Mouse (Mus musculus) G1E (cell line): ENCODE results near the gene Arhgef10l. TPM values are rescaled to one million over a fixed set of nuclear protein-coding genes. Genes with fewer than 3 reads are reported as not detected.

Experiments
- ATAC-seq: 2 replicates; pipeline ENCODE4 v1.8.0; 2016; ENCODE audit warnings: mild to moderate bottlenecking; ENCODE audit not compliant: insufficient number of reproducible peaks, poor library complexity, low FRiP score, severe bottlenecking; ENCODE audit errors: extremely low read depth
- DNase-seq: peaks from one replicate; pipeline ENCODE4 v3.0.0; 2012; ENCODE audit warnings: low spot score
- H3K27me3 ChIP-seq: 2 replicates; pipeline ENCODE4 v1.6.1; 2012; ENCODE audit warnings: mild to moderate bottlenecking, low read length, inconsistent platforms; ENCODE audit not compliant: insufficient read depth
- H3K36me3 ChIP-seq: replicated peaks from 2 replicates; pipeline ENCODE3; 2012; ENCODE audit warnings: mild to moderate bottlenecking, inconsistent platforms
- H3K4me1 ChIP-seq: 2 replicates; pipeline ENCODE4 v1.6.1; 2012; ENCODE audit warnings: low read depth, low read length, inconsistent platforms, mixed read lengths; ENCODE audit not compliant: insufficient read depth
- H3K4me3 ChIP-seq: 2 replicates; pipeline ENCODE4 v1.5.1; 2012; ENCODE audit warnings: low read depth, mild to moderate bottlenecking, inconsistent platforms, low read length, moderate library complexity, mixed read lengths
- H3K9me3 ChIP-seq: replicated peaks from 2 replicates; pipeline ENCODE4 v1.6.1; 2012; ENCODE audit warnings: inconsistent platforms
- CTCF ChIP-seq: IDR thresholded peaks from 2 replicates; pipeline ENCODE4 v1.5.1; 2012; ENCODE audit warnings: low read depth, low read length, inconsistent platforms, mixed read lengths
- GATA1 ChIP-seq: IDR thresholded peaks from 2 replicates; pipeline ENCODE4 v1.6.1; 2012; ENCODE audit warnings: borderline replicate concordance, low read length, inconsistent platforms, mixed read lengths
- GATA2 ChIP-seq: IDR thresholded peaks from 2 replicates; pipeline ENCODE4 v1.6.1; 2012; ENCODE audit warnings: low read depth, low read length, inconsistent platforms, borderline replicate concordance
- POLR2AphosphoS5 ChIP-seq: IDR thresholded peaks from 2 replicates; pipeline ENCODE4 v1.6.1; 2012; ENCODE audit warnings: low read depth, low read length, inconsistent platforms; ENCODE audit not compliant: insufficient replicate concordance
- TAL1 ChIP-seq: conservative IDR thresholded peaks from 2 replicates; pipeline ENCODE4 v1.6.1; 2012; ENCODE audit warnings: low read depth, low read length, inconsistent platforms, mixed read lengths
- polyA plus RNA-seq: library from polyadenylated mRNA; stranded (reverse); fragments of >175 nt; gene quantifications from 2 replicates; pipeline ENCODE4 v1.2.3, GENCODE M21; 2012
- total RNA-seq, 2 experiments: library from RNA; stranded (forward) in 1 of 2; stranded (reverse) in 1 of 2; fragments of 200-1000 nt in 1 of 2; fragments of >200 nt in 1 of 2; fragmentation: Nextera tagmentation in 1 of 2; gene quantifications; 2 replicates each; pipeline ENCODE4 v1.2.3; 2014 to 2017

Arhgef10l gene
- total and polyA plus RNA-seq, 3 experiments, result 24.7 to 32.6 (median 25.0) TPM

DNA sequence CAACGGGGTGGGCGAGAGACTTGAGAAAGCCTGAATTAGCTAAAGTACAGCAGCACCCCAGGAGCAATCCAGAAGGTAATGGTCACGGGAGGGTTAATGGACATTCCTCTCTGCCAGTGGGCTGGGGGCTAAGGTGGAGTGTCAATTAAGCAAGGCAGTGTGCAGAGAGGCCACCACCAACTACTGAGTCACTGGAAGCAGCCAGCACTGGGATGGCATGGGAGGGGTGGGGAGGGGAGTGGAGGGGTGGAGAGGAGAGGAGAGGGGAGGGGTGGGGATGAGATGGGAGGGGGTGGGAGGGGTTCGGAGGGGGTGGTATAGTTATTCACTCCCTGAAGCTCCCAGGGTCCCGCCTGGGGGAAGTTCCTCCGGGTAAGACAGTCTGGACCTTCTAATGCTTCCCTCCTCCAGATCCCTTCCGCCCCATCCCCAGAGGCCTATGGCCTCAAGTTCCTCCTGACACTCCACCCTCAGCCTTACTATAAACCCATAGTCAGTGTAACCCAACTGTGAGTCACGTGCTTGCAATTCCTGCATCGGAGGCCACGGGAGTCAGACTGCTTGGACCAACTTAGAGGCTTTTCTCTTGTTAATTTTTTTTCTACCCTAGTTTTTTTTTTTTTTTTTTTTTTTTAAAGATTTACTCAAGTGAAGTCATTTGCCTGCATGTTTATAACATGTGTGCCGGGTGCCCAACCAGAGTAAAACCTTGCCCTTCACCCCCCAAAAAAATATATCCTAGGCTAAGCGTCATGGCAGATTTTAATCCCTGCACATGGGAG, 22.4 kb upstream of the Arhgef10l start:
- Histone ChIP-seq H3K27me3 (no peaks in the 10 kb centered on the region), H3K9me3 (no peaks in the 10 kb centered on the region), H3K4me3 (no peak overlapping the region; the same call in 1 of the 2 replicates), H3K36me3 (no peaks in the 10 kb centered on the region), H3K4me1 (peaks cover 78% of the 10 kb centered on the region)
- ATAC-seq (peak; percentile 30), DNase-seq (no peak)
- TF ChIP-seq POLR2AphosphoS5 (no peak), CTCF (no peak), TAL1 (no peak), GATA1 (no peak), GATA2 (no peak)

GRCm38 (mm10) chr4:140684881-140685303, 19.1 kb upstream of the Arhgef10l start:
- Histone ChIP-seq H3K27me3 (no peaks in the 10 kb centered on the region), H3K9me3 (no peaks in the 10 kb centered on the region), H3K4me1 (peaks cover 69% of the 10 kb centered on the region), H3K36me3 (no peaks in the 10 kb centered on the region), H3K4me3 (peak overlapping the region; percentile 52; the same call in 1 of the 2 replicates)
- ATAC-seq (no peak), DNase-seq (no peak)
- TF ChIP-seq GATA1, result no peak
- TF ChIP-seq CTCF, result no peak

GRCm38 (mm10) chr4:140684141-140684871, 18.5 kb upstream of the Arhgef10l start:
- Histone ChIP-seq H3K36me3 (no peaks in the 10 kb centered on the region), H3K4me3 (peak overlapping the region; percentile 52; the same call in 1 of the 2 replicates), H3K9me3 (no peaks in the 10 kb centered on the region), H3K4me1 (peaks cover 68% of the 10 kb centered on the region), H3K27me3 (no peaks in the 10 kb centered on the region)
- no peak for TF ChIP-seq GATA2
- TF ChIP-seq GATA1, result no peak
- peak; percentile 79 for TF ChIP-seq TAL1
- TF ChIP-seq POLR2AphosphoS5, result no peak
- no peak for TF ChIP-seq CTCF
- DNase-seq (peak; percentile 58), ATAC-seq (peak; percentile 87)

- no peaks in the 10 kb centered on the region for H3K9me3 ChIP-seq
- no peaks in the 10 kb centered on the region for H3K36me3 ChIP-seq
- no peak for ATAC-seq
- TF ChIP-seq TAL1, result no peak
- no peak for TF ChIP-seq CTCF
- TF ChIP-seq GATA2, result no peak
- no peak for TF ChIP-seq GATA1
- TF ChIP-seq POLR2AphosphoS5, result no peak
- peaks cover 64% of the 10 kb centered on the region for H3K4me1 ChIP-seq
- no peak for DNase-seq
- H3K27me3 ChIP-seq, result no peaks in the 10 kb centered on the region
- peak overlapping the region; percentile 40; the same call in 1 of the 2 replicates for H3K4me3 ChIP-seq
These were observed 17.8 kb upstream of the Arhgef10l start for GRCm38 (mm10) chr4:140683608-140684007.

DNA sequence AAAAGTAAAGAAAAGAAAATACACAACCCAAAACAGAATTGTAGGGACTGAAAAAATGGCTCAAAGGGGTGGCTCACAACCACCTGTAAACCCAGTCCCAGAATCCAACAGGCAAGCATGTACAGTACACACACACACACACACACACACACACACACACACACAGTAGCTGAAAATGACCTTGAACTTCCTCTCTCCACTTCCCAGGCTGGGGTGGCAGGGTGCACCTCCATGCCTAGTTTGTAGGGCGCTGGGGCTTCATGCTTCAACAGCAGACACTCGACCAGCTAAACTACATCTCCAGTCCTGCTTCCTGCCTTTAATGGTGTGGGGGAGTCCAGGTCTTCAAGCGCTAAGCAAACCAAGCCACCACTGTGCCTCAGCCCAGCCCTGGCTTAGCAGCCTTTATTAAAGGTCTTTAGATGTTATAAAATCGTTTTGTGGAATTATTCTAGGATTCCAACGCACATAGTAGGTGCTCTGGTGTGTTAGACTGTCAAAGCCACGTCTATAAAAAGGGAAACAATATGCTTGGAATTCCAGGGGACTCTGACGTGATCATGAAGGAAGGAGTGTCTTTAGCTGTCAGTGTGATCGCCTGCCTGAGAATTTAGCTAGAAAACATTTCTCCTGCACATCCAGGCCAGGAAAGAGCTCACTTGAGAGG, 15.1 kb upstream of the Arhgef10l start:
- Histone ChIP-seq H3K9me3 (no peaks in the 10 kb centered on the region), H3K4me1 (peaks cover 47% of the 10 kb centered on the region), H3K36me3 (no peaks in the 10 kb centered on the region), H3K4me3 (0 out of 2 replicates have a peak overlapping the region, but pooled peaks have one; percentile 9), H3K27me3 (0 out of 2 replicates have a peak, but pooled peaks cover 1% of the 10 kb centered on the region)
- DNase-seq, result no peak
- TF ChIP-seq GATA1 (no peak), CTCF (no peak), GATA2 (no peak), TAL1 (no peak), POLR2AphosphoS5 (no peak)
- ATAC-seq, result no peak

DNA sequence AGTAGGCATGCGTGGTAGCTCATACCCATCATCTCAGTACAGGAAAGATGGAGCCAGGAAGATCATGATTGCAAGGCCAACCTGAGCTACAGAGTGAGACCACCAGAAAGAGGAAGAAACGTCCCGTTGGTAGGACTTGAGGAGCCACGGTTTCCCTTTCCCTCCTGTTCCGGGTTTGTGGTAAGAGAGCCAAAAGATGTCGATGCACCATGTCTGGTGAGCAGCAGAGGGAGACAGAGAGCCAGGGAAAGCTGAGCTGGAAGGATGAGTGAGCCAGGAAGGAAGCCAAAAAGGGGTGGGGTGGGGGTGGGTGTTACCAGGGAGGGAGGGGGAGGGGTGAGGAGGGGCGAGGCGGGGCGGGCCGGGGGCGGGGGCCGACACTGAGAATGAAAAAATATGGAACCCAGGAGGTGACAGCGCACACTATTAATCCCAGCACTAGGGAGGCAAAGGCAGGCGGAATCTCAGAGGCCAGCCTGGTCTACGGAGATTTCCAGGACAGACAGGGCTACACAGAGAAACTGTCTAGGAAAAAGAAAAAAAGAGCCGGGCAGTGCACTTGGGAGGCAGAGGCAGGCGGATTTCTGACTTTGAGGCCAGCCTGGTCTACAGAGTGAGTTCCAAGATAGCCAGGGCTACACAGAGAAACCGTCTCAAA, 14.0 kb upstream of the Arhgef10l start:
- ATAC-seq (0 out of 2 replicates have a peak, but pooled peaks have one; percentile 7), DNase-seq (peak; percentile 87)
- TF ChIP-seq POLR2AphosphoS5 (no peak), CTCF (peak; percentile 63)
- H3K9me3 ChIP-seq, result no peaks in the 10 kb centered on the region
- H3K27me3 ChIP-seq, result 0 out of 2 replicates have a peak, but pooled peaks cover 2% of the 10 kb centered on the region
- H3K36me3 ChIP-seq, result no peaks in the 10 kb centered on the region
- H3K4me1 ChIP-seq, result peaks cover 37% of the 10 kb centered on the region
- peak overlapping the region; percentile 18; the same call in 1 of the 2 replicates for H3K4me3 ChIP-seq
